Mouse (Mus musculus) kidney, adult 2 months (tissue): ENCODE measurements at regions not wholly inside any gene's neighbourhood (a gene's known extent, or its start where the extent isn't known, plus 50 kb on each side); places are given as distances from the start of the nearest gene placed in this dataset.

ENCODE experiments used
- DNase-seq: peaks from one replicate; pipeline ENCODE4 v3.0.0; 2021
- H3K27ac ChIP-seq: fragments of 200-500 bp; 2 replicates; pipeline ENCODE4 v1.5.1; 2012; ENCODE audit warnings: low read depth, low read length, control low read depth, inconsistent platforms; ENCODE audit not compliant: insufficient read depth
- H3K27me3 ChIP-seq: fragments of 200-500 bp; replicated peaks from 2 replicates; pipeline ENCODE4 v1.6.1; 2012; ENCODE audit warnings: mild to moderate bottlenecking, moderate library complexity, low read length, inconsistent platforms; ENCODE audit not compliant: control insufficient read depth, insufficient read depth
- H3K36me3 ChIP-seq: fragments of 200-500 bp; 2 replicates; pipeline ENCODE4 v1.6.1; 2012; ENCODE audit warnings: mild to moderate bottlenecking, moderate library complexity, low read length, inconsistent platforms; ENCODE audit not compliant: control insufficient read depth, insufficient read depth
- H3K4me1 ChIP-seq: fragments of 200-500 bp; 2 replicates; pipeline ENCODE4 v1.6.1; 2011; ENCODE audit warnings: low read length; ENCODE audit not compliant: control insufficient read depth, insufficient read depth
- H3K4me3 ChIP-seq: fragments of 200-500 bp; 2 replicates; pipeline ENCODE4 v1.5.1; 2011; ENCODE audit warnings: mild to moderate bottlenecking, low read depth, low read length, control low read depth; ENCODE audit not compliant: insufficient read depth
- CTCF ChIP-seq: fragments of 200-500 bp; conservative IDR thresholded peaks from 2 replicates; pipeline ENCODE4 v1.5.1; 2011; ENCODE audit warnings: low read depth, mild to moderate bottlenecking, control low read depth, low read length, moderate library complexity, mixed read lengths; ENCODE audit not compliant: insufficient read depth, insufficient read length
- POLR2A ChIP-seq: fragments of 200-500 bp; IDR thresholded peaks from one replicate; pipeline ENCODE4 v1.6.1; 2011; ENCODE audit warnings: low read depth, low read length, control low read depth
- WGBS: fragments of 180-500 bp; shearing (Covaris S2); methylation state at CpG from one replicate; pipeline ENCODE4 v1.1.7; 2018; 5-methylcytosine and 5-hydroxymethylcytosine counted together

GRCm38 (mm10) chr3:148487949-148488348, 502.4 kb downstream of the Adgrl2 start:
- Histone ChIP-seq H3K4me3 (no peak overlapping the region), H3K27me3 (no peaks in the 10 kb centered on the region; the same call in 1 of the 2 replicates), H3K27ac (no peak overlapping the region), H3K4me1 (no peaks in the 10 kb centered on the region), H3K36me3 (no peaks in the 10 kb centered on the region)
- no peak for DNase-seq
- 62% methylated on average over 5 of the region's 5 CpGs for WGBS
- no peak for TF ChIP-seq POLR2A
- no peak for TF ChIP-seq CTCF

GRCm38 (mm10) chr3:148475862-148476261, 514.5 kb downstream of the Adgrl2 start:
- Histone ChIP-seq H3K27me3 (no peaks in the 10 kb centered on the region), H3K4me3 (no peak overlapping the region), H3K27ac (no peak overlapping the region), H3K36me3 (no peaks in the 10 kb centered on the region), H3K4me1 (no peaks in the 10 kb centered on the region)
- DNase-seq: no peak
- 87% methylated on average over 8 of the region's 8 CpGs for WGBS
- TF ChIP-seq CTCF: no peak

GRCm38 (mm10) chr3:148472943-148473444, 517.4 kb downstream of the Adgrl2 start:
- 32% methylated on average over 6 of the region's 6 CpGs for WGBS
- TF ChIP-seq POLR2A: no peak
- TF ChIP-seq CTCF: no peak

GRCm38 (mm10) chr3:148465456-148465855, 524.9 kb downstream of the Adgrl2 start:
- TF ChIP-seq POLR2A (no peak), CTCF (no peak)
- WGBS: 78% methylated on average over 3 of the region's 3 CpGs
- H3K36me3 ChIP-seq: no peaks in the 10 kb centered on the region
- H3K4me3 ChIP-seq: no peak overlapping the region
- no peaks in the 10 kb centered on the region for H3K4me1 ChIP-seq
- H3K27ac ChIP-seq: no peak overlapping the region
- DNase-seq: no peak
- H3K27me3 ChIP-seq: no peaks in the 10 kb centered on the region

More at GRCm38 (mm10) chr3:148472943-148473444, 517.4 kb downstream of the Adgrl2 start:
- no peaks in the 10 kb centered on the region for H3K4me1 ChIP-seq
- no peaks in the 10 kb centered on the region for H3K27me3 ChIP-seq
- no peaks in the 10 kb centered on the region for H3K36me3 ChIP-seq
- no peak for DNase-seq
- H3K4me3 ChIP-seq: no peak overlapping the region
- no peak overlapping the region for H3K27ac ChIP-seq

GRCm38 (mm10) chr3:148462791-148463190, 527.6 kb downstream of the Adgrl2 start:
- Histone ChIP-seq H3K27me3 (no peaks in the 10 kb centered on the region), H3K4me3 (no peak overlapping the region), H3K27ac (no peak overlapping the region), H3K36me3 (no peaks in the 10 kb centered on the region), H3K4me1 (no peaks in the 10 kb centered on the region)
- DNase-seq: no peak
- no peak for TF ChIP-seq POLR2A
- no peak for TF ChIP-seq CTCF
- 94% methylated on average over 10 of the region's 10 CpGs for WGBS

GRCm38 (mm10) chr3:148448888-148449287, 541.5 kb downstream of the Adgrl2 start:
- WGBS: 69% methylated on average over 3 of the region's 3 CpGs
- Histone ChIP-seq H3K36me3 (no peaks in the 10 kb centered on the region), H3K4me1 (no peaks in the 10 kb centered on the region), H3K27ac (no peak overlapping the region), H3K27me3 (no peaks in the 10 kb centered on the region), H3K4me3 (no peak overlapping the region)
- no peak for TF ChIP-seq POLR2A
- TF ChIP-seq CTCF: no peak
- no peak for DNase-seq

GRCm38 (mm10) chr3:148448465-148448864, 541.9 kb downstream of the Adgrl2 start:
- Histone ChIP-seq H3K36me3 (no peaks in the 10 kb centered on the region), H3K4me3 (no peak overlapping the region), H3K4me1 (no peaks in the 10 kb centered on the region), H3K27me3 (no peaks in the 10 kb centered on the region), H3K27ac (no peak overlapping the region)
- DNase-seq: no peak
- TF ChIP-seq POLR2A (no peak), CTCF (no peak)
- WGBS: 61% methylated on average over 1 of the region's 1 CpGs

- no peak overlapping the region for H3K4me3 ChIP-seq
- 53% methylated on average over 1 of the region's 1 CpGs for WGBS
- DNase-seq: no peak
- no peaks in the 10 kb centered on the region for H3K27me3 ChIP-seq
- H3K36me3 ChIP-seq: no peaks in the 10 kb centered on the region
- no peak overlapping the region for H3K27ac ChIP-seq
- H3K4me1 ChIP-seq: no peaks in the 10 kb centered on the region
- no peak for TF ChIP-seq CTCF
- TF ChIP-seq POLR2A: no peak
These were observed 543.5 kb downstream of the Adgrl2 start for GRCm38 (mm10) chr3:148446845-148447244.
